ENCODE assay signal across 24 mouse cellular contexts in the genomic region with DNA sequence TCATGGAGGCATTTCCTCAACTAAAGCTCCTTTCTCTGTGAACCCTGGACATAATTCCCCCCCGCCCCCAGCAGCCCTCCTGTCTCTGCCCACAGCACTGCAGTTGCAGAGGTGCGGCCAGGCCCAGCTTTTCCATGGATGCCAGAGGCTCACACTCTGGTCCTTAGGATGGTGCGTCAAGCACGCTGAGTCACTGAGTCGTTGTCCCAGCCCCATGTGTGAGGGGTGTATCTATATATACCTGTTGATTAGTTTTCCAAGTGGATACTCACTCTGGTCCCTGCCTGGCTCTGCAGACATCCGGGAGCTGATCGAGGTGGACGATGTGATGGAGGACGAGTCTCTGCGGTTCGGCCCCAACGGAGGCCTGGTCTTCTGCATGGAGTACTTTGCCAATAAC. TPM values are rescaled to one million over a fixed set of nuclear protein-coding genes. Genes with fewer than 3 reads are reported as not detected.
"Had no signal": no experiment of that assay in that cellular context is flagged by ENCODE, and none has a peak within 500 bp of the region (broad histone marks: within the 10 kb centered on the region; RNA-seq: fewer than 3 reads in every experiment).

No protein-coding gene starts in this region.

- DNase-seq: cerebellum, adult 2 months; cerebellum, adult 8-10 months; cerebellum, adult 9-10 months; cerebellum, adult 9-11 months; cerebellum, postnatal 36 days; embryo, embryonic 11 days; forebrain, postnatal 0 days; gastrocnemius, adult 2 months; gastrocnemius, postnatal 10 days; gastrocnemius, postnatal 14 days; gastrocnemius, postnatal 25 days; gastrocnemius, postnatal 36 days; heart, adult 18-20 months; heart, adult 2 months had no signal

- H3K27me3 ChIP-seq: embryonic facial prominence, embryonic 12.5 days; embryonic facial prominence, embryonic 13.5 days; embryonic facial prominence, embryonic 15.5 days; forebrain, embryonic 12.5 days; forebrain, embryonic 13.5 days; forebrain, embryonic 15.5 days had no signal

- H3K4me3 ChIP-seq: embryonic facial prominence, embryonic 10.5 days; embryonic facial prominence, embryonic 12.5 days; embryonic facial prominence, embryonic 13.5 days; embryonic facial prominence, embryonic 15.5 days; erythroblast, embryonic 14.5 days; forebrain, embryonic 12.5 days; forebrain, embryonic 13.5 days; forebrain, embryonic 15.5 days; gastrocnemius, adult 2 months; heart, adult 2 months had no signal

- H3K27ac ChIP-seq: embryonic facial prominence, embryonic 10.5 days; embryonic facial prominence, embryonic 12.5 days; embryonic facial prominence, embryonic 13.5 days; embryonic facial prominence, embryonic 15.5 days; forebrain, embryonic 12.5 days; forebrain, embryonic 13.5 days; forebrain, embryonic 15.5 days; gastrocnemius, adult 2 months; heart, adult 2 months had no signal

- H3K9ac ChIP-seq: embryonic facial prominence, embryonic 12.5 days; embryonic facial prominence, embryonic 13.5 days; embryonic facial prominence, embryonic 15.5 days; forebrain, embryonic 12.5 days; forebrain, embryonic 13.5 days; forebrain, embryonic 15.5 days; forebrain, postnatal 0 days had no signal

- ATAC-seq: forebrain, embryonic 13.5 days; forebrain, embryonic 14.5 days; forebrain, embryonic 15.5 days; forebrain, embryonic 16.5 days; forebrain, postnatal 0 days had no signal

- H3K9me3 ChIP-seq: embryonic facial prominence, embryonic 10.5 days; embryonic facial prominence, embryonic 12.5 days; embryonic facial prominence, embryonic 13.5 days; embryonic facial prominence, embryonic 15.5 days; forebrain, embryonic 12.5 days; forebrain, embryonic 13.5 days; forebrain, embryonic 15.5 days had no signal

- H3K4me2 ChIP-seq: embryonic facial prominence, embryonic 12.5 days; embryonic facial prominence, embryonic 13.5 days; embryonic facial prominence, embryonic 15.5 days; forebrain, embryonic 12.5 days; forebrain, embryonic 13.5 days; forebrain, embryonic 15.5 days had no signal

RNA-seq across cellular contexts. Expression of a gene that starts 24.1 kb away (rescaled TPM):
- polyA plus RNA-seq: erythroblast, embryonic 14.5 days had no signal
